Mouse (Mus musculus): ENCODE results near the gene Gpr165.

The Gpr165 gene

GRCm38 (mm10) chrX:96712907-96713774, at the start of gene Gpr165:
Gene Gpr165, plus strand, starts transcription at chrX:96713441.
- no peak for DNase-seq

- no peak for DNase-seq
Measured at GRCm38 (mm10) chrX:96674871-96675270, 38.4 kb upstream of the Gpr165 start.

All from thymus, postnatal 36 days (tissue).